Mouse (Mus musculus) spleen, adult 2 months (tissue): ENCODE data around the gene Cic.

Experiments used
- CTCF ChIP-seq: fragments of 200-500 bp; IDR thresholded peaks from 2 replicates; pipeline ENCODE4 v1.5.1; 2011; ENCODE audit warnings: mild to moderate bottlenecking, inconsistent platforms; ENCODE audit not compliant: insufficient read depth, insufficient read length, insufficient replicate concordance; ENCODE audit errors: extremely low read depth
- POLR2A ChIP-seq: fragments of 200-500 bp; IDR thresholded peaks from 2 replicates; pipeline ENCODE4 v1.6.1; 2011; ENCODE audit warnings: low read depth, low read length, inconsistent platforms

DNA sequence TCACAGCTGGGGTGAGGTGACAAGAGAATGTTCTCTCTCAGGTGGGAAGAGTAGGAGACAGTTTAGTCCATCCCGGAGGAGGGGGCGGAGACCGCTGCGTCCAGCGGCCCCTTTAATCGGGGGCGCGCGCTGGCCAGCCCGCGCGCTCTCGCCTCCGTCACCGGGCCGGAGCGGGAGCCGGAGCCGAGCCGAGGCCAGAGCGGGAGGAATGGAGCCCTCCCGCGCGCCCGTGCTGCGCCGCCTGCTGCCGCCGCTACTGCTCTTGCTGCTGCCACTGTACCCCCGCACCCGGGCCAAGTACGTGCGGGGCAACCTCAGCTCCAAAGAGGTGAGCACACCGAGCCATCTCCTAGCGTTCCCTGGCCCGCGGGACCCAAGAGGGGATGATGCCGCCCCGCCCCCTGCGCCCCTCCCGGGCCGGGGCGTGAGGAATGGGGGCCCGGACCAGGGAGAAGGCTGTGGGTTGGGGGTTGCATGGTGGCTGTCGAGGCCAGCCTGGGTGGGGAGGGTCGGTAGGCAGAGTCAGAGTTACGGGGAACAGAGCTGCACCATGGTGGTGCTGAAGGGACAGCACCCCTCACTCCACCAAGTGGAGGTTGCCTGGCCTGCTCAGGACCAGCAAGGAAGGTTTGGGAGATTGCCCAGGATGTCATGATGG lies 38.6 kb downstream of the Cic start, which contains the start of gene Tmem145:
- TF ChIP-seq POLR2A, result no peak
- TF ChIP-seq CTCF, result no peak
